Mouse (Mus musculus) adrenal gland, postnatal 14 days (tissue): ENCODE measurements at regions not wholly inside any gene's neighbourhood (a gene's known extent, or its start where the extent isn't known, plus 50 kb on each side); places are given as distances from the start of the nearest gene placed in this dataset.

Experiments
- DNase-seq: peaks from one replicate; pipeline ENCODE4 v3.0.0; 2021; ENCODE audit warnings: mixed read lengths

DNA sequence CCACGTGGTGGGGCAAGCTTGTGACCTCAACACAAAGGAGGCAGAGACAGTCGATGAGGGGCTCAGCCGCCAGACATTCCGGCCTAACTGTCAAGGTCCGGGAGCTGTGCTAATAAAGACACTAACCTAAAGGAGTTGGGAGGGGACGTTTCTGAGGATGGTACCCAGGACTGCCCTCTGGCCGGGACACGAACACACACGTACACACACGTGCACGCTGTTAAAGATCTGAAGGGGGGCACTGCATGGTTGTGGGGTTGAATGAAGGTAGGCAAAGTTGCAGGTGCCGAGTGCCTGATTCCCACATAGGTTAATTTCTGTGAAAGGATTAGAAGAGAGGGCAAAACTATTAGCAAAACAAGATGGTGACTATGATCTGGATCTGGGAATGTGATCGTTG is 65.4 kb upstream of the Mitf start:
- no peak for DNase-seq

DNA sequence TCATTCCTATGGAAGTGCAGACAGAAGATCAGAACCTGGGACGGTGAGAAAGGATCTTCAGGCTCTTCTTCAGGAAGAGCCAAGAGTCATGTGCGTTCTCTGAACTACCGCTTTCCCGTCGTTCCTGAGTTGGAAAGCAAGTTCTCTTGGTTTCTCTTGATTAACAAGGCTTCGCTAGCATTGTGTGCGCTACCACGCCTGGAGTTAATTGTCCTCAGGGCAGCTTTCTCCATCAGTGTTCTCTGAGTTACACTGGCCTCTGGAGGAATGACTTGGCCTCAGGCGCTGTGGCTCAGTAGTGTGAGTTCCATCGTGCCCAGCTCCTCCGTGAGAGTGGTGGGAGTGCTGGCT is 66.0 kb upstream of the Mitf start:
- DNase-seq = peak; percentile 12

GRCm38 (mm10) chr6:97740107-97740850 is 66.6 kb upstream of the Mitf start:
- peak; percentile 66 for DNase-seq

DNA sequence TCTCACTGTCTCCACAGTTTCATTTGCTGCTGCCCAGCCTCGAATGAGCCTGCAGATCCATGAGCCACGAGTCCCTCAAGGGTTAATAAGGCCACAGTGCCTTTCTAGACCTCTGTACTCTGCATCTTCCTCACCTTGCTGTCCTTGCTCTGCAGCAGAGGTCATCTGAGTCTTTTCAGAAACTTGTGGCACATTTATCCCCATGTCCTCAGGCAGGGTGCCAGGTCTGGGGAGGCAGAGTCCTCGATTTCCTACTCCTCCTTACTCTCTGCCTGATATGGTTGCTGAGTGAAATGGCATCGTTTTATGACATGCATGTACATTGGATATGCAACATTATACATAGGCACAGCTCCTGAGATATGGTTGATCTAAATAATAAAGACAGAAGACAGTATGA is 68.0 kb upstream of the Mitf start:
- DNase-seq = no peak

GRCm38 (mm10) chr6:97730835-97731234 is 76.0 kb upstream of the Mitf start:
- no peak for DNase-seq

- no peak for DNase-seq
These were observed 88.5 kb upstream of the Mitf start for GRCm38 (mm10) chr6:97718184-97718910.

DNA sequence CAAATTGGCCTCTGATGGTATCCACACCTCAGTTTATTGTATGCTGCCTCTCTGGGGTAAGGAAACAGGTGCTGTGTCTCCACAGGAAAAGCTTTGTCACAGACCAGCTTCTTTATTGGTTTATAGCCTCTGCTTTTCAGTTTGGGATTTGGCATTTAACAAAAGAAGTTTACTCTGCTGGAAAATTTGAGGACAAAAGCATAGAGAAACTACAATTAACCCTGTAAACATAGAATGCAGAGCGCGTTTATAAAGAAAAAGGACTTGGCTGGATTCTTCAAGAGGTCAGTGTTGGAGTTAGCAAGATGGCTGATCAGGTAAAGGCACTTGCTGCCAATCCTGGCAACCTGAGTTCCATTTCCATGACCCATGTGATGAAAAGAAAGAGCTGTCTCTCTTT is 90.1 kb upstream of the Frmd4b start:
- no peak for DNase-seq

- DNase-seq = no peak
These were observed 87.0 kb upstream of the Frmd4b start for GRCm38 (mm10) chr6:97704361-97704760.

GRCm38 (mm10) chr6:97699752-97700098 is 82.4 kb upstream of the Frmd4b start:
- DNase-seq = no peak

DNA sequence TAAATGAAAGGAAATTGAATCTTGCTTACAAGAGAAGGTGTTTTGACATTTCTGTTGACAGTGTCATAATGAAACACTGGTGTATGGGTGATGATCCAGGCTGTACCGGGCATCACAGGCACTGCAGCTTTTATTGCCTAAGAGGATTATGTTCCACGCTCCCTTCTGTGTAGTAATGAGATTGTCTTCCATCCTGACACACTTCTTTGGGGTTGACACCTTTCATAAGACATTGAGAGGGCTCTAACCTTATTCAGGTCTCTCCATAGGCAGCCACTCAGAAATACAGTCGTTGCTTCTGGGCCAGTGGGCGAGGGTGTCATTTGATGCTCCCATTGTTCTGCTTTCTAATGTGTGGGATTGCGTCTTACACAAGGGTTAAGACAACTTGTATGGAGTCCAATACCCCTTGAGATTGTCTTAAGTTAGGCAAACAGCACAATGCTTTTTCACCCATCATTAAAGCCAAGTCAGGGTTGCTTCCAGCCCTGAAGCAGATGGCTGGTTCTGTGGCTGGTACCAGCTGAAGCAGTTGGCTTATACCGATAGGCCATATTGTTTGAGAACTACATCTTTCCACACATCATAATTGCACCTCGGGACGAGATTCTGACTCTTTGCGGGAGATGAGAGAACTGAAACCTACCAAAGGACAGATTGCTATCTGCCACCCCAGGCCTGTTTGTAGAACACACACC is 81.9 kb upstream of the Frmd4b start:
- no peak for DNase-seq

DNA sequence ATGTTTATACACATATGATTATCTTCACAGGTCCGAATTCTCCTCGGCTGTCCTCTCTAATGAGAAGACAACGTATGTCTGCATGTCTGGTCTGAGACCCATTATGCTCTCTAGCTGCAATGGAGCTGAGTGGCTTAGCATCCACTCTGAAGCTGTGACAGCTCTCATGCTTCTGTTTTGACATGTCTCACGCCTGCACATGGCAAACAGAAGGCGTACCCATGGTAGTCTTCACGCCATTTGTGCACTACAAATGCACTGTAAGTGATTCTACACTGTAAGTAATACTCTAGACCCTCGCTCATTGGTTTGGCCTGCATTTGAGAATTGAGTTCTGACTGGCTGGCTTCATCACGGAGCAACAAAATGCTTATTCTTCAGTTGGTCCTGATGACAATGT is 75.9 kb upstream of the Frmd4b start:
- DNase-seq = no peak

DNA sequence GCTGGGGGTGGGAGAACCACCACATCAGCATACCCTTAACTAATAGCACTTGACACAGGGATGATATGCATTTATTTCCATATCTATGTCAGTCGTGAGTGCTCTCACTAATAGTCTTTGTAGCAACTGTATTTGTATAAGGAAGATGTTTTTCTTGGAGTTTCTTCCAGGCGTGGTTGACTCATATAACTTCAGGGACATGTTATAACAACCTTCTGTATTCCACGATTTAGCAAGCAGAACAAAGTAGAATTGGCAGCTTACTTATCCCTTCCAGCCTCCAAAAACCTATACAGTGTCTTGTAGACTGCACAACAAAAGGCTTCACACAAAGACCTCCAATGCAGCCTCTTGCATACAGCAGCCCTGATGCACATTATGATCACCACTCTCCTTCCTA is 73.8 kb upstream of the Frmd4b start:
- DNase-seq = no peak

DNA sequence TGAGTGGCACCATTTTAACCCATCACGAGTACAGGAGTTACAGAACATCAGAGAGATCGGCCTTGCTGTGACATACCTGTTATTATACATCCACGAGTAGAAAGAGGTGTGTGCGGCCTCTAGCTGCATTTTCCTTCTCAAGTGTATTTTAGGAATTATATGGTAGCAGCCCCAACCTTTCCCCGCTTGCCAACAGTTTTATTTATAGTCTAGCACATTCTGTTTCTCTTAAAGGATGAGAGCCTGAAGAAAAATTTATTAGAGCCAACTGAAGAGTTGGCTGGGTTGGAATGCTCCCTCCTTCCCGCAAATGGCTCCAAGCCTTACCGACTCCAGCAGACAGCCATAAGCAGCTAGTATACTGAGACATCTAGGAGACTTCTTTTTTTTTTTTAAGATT is 67.0 kb upstream of the Frmd4b start:
- DNase-seq = no peak

DNA sequence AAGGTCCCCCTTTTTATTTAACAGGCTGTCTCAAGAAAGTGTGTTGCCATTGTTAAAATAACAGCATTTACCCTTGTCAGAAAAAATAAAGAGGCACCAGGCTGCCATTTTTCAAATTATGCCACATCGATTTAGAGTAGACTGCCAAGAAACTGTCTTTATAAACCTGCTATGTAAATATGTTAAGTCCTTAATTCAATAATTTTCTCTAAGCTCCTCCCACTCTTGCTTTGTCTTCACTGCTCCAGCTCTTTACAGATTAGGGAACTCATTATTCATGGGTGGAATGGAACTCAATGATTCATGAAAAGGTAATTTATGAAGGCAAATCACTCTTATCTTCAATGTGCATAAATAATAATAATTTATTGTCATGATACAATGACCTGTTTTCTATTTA is 64.9 kb upstream of the Frmd4b start:
- DNase-seq = no peak

- DNase-seq = no peak
These were observed 57.9 kb upstream of the Frmd4b start for GRCm38 (mm10) chr6:97675181-97675756.

GRCm38 (mm10) chr6:97666818-97667629 is 49.7 kb upstream of the Frmd4b start:
- DNase-seq = no peak
